Mouse (Mus musculus) embryonic facial prominence, embryonic 11.5 days (tissue): Measurements from ENCODE around the gene Tbc1d23. TPM values are rescaled to one million over a fixed set of nuclear protein-coding genes. Genes with fewer than 3 reads are reported as not detected.
"Not testable (repeated sequence)": the region's sequence is repeated elsewhere in the genome, so short reads cannot be mapped to it uniquely, and the experiment has no call there.

ENCODE experiments used
- ATAC-seq: fragments of 200-750 bp; cut with Nextera tagmentation; replicated peaks from 2 replicates; pipeline ENCODE4 v1.8.0; 2017; ENCODE audit warnings: low read depth; ENCODE audit not compliant: insufficient number of reproducible peaks, low FRiP score, low TSS enrichment
- DNase-seq: peaks from one replicate; pipeline ENCODE4 v3.0.0-alpha.2; 2015; ENCODE audit warnings: low spot score
- H3K27ac ChIP-seq: fragments of 300-500 bp; sonication (generic); replicated peaks from 2 replicates; pipeline ENCODE4 v1.5.1; 2014; ENCODE audit warnings: mild to moderate bottlenecking, low read depth, low read length, control low read depth
- H3K27me3 ChIP-seq: fragments of 300-500 bp; sonication (generic); 2 replicates; pipeline ENCODE4 v1.6.1; 2014; ENCODE audit warnings: mild to moderate bottlenecking, low read length, moderate library complexity, mixed read lengths; ENCODE audit not compliant: control insufficient read depth, insufficient read depth
- H3K36me3 ChIP-seq: fragments of 300-500 bp; sonication (generic); replicated peaks from 2 replicates; pipeline ENCODE4 v1.6.1; 2014; ENCODE audit warnings: low read depth, mild to moderate bottlenecking, low read length, moderate library complexity, mixed read lengths; ENCODE audit not compliant: control insufficient read depth, insufficient read depth
- H3K4me1 ChIP-seq: fragments of 300-500 bp; sonication (generic); 2 replicates; pipeline ENCODE4 v1.6.1; 2014; ENCODE audit warnings: low read length, mixed read lengths; ENCODE audit not compliant: control insufficient read depth, insufficient read depth
- H3K4me2 ChIP-seq: fragments of 300-500 bp; sonication (generic); 2 replicates; pipeline ENCODE4 v1.6.1; 2014; ENCODE audit warnings: low read depth, mild to moderate bottlenecking, control low read depth, low read length, moderate library complexity
- H3K4me3 ChIP-seq: fragments of 300-500 bp; sonication (generic); 2 replicates; pipeline ENCODE4 v1.5.1; 2014; ENCODE audit warnings: low read depth, low read length, control low read depth
- H3K9ac ChIP-seq: fragments of 300-500 bp; sonication (generic); replicated peaks from 2 replicates; pipeline ENCODE4 v1.6.1; 2014; ENCODE audit warnings: mild to moderate bottlenecking, control low read depth, low read length
- H3K9me3 ChIP-seq: fragments of 300-500 bp; sonication (generic); replicated peaks from 2 replicates; pipeline ENCODE4 v1.6.1; 2016; ENCODE audit warnings: mild to moderate bottlenecking, low read length, inconsistent platforms, mixed read lengths; ENCODE audit not compliant: control insufficient read depth
- WGBS: fragments of 180-500 bp; shearing (Covaris S2); extraction: QIAGEN DNeasy Blood & Tissue Kit; methylation state at CpG from one replicate; pipeline ENCODE4 v1.1.7; 2014; 5-methylcytosine and 5-hydroxymethylcytosine counted together
- polyA plus RNA-seq: library from polyadenylated mRNA; unstranded; fragments of >200 nt; fragmentation: Nextera tagmentation; extraction: Ambion mirVana; gene quantifications from 2 replicates; pipeline ENCODE4 v1.2.1, GENCODE M21; 2014

Gene Tbc1d23
- polyA plus RNA-seq, 1 experiment from 2014 or later = 25.9 TPM

DNA sequence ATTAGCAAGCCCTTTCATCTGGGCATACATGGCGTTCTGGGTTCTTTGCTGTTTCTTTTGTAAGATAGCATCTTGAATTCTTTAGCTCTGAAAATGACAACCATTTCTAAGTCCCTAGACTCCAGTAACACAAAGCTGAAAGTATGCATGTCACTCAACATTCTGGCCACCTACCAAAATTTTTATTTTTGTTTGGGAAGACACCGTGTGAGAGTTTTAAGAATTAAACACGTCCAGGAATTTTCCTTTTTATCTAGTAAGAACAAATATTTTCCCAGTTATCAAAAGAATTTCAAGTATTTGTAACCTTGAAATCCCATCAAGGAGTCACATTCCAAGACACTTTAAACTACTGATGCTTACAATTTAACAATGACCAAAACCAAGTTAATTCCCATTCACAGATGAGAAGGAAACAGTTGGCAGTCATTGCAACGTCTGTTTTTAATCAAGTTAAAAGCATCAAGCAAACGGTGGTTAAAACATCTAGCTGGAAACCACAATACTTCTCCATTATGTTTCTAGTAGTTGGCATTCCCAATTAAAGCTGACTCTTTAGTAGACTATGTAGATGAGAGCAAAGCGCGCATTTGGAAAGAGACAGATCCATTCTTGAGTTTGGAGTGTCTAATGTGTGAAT lies 4.7 kb upstream of the Tbc1d23 start:
- H3K4me1 ChIP-seq = no peaks in the 10 kb centered on the region
- 48% methylated on average over 7 of the region's 7 CpGs for WGBS
- no peak overlapping the region for H3K9ac ChIP-seq
- H3K4me3 ChIP-seq = no peak overlapping the region
- no peaks in the 10 kb centered on the region for H3K27me3 ChIP-seq
- no peak overlapping the region for H3K4me2 ChIP-seq
- no peaks in the 10 kb centered on the region for H3K36me3 ChIP-seq
- DNase-seq = peak; percentile 15
- H3K27ac ChIP-seq = no peak overlapping the region
- ATAC-seq = no peak
- no peaks in the 10 kb centered on the region for H3K9me3 ChIP-seq

- H3K9ac ChIP-seq, H3K4me3 ChIP-seq, H3K4me1 ChIP-seq, H3K9me3 ChIP-seq, DNase-seq, H3K36me3 ChIP-seq, H3K27ac ChIP-seq, ATAC-seq, H3K4me2 ChIP-seq, H3K27me3 ChIP-seq: not testable (repeated sequence)
- WGBS = 72% methylated on average over 4 of the region's 5 CpGs
Observed at GRCm38 (mm10) chr16:57231937-57232310, 620 bp upstream of the Tbc1d23 start.

DNA sequence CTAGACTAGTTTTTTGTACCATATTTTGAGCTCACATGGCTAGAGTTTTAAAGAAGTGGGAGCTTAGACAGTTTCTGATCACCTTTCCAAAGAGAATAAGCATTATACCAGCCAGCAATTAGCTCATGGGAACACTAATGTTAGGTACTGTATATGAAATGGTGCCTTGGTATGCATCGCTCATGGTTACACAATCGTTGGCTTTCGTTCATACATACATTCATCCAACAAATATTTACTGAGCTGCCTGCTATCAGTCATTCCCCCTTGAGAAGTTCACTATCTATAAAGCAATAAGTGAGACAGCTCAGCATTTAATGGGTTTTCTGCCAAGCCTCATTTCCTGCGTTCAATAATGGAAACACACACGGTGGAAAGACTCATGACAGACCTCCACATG lies 4.9 kb downstream of the Tbc1d23 start:
- DNase-seq = no peak
- H3K9me3 ChIP-seq = no peaks in the 10 kb centered on the region
- H3K4me2 ChIP-seq = no peak overlapping the region
- no peaks in the 10 kb centered on the region for H3K27me3 ChIP-seq
- H3K9ac ChIP-seq = no peak overlapping the region
- H3K4me1 ChIP-seq = no peaks in the 10 kb centered on the region
- H3K27ac ChIP-seq = no peak overlapping the region
- H3K36me3 ChIP-seq = no peaks in the 10 kb centered on the region
- H3K4me3 ChIP-seq = no peak overlapping the region
- no peak for ATAC-seq
- WGBS = 93% methylated on average over 5 of the region's 5 CpGs

- H3K36me3 ChIP-seq = no peaks in the 10 kb centered on the region
- no peak for ATAC-seq
- no peak overlapping the region for H3K4me2 ChIP-seq
- H3K4me3 ChIP-seq = no peak overlapping the region
- no peak for DNase-seq
- H3K9me3 ChIP-seq = no peaks in the 10 kb centered on the region
- no peak overlapping the region for H3K9ac ChIP-seq
- no peak overlapping the region for H3K27ac ChIP-seq
- WGBS = 94% methylated on average over 6 of the region's 6 CpGs
- H3K4me1 ChIP-seq = no peaks in the 10 kb centered on the region
- no peaks in the 10 kb centered on the region for H3K27me3 ChIP-seq
Observed at GRCm38 (mm10) chr16:57220361-57220760, 10.9 kb downstream of the Tbc1d23 start.

DNA sequence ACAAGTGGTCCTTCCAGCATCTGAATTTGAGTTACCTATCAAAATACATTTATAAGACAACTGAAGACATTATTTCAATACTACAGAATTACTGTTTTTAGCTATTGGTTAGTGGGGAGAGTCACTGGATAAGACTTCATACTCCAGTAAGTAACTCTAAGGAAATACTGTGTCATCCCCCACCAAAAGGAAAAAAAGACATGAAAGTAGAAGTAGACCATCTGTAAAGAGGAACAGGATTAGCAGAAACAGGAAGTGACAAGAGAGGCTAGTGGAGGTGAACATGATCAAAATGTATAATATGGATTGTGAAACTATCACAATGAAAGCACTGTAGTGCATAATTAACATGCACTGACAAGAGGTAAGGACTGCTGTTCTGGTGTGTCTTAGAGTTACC lies 15.3 kb downstream of the Tbc1d23 start:
- Histone ChIP-seq H3K27me3 (no peaks in the 10 kb centered on the region), H3K36me3 (no peaks in the 10 kb centered on the region), H3K4me3 (no peak overlapping the region), H3K9me3 (no peaks in the 10 kb centered on the region), H3K4me1 (no peaks in the 10 kb centered on the region), H3K4me2 (no peak overlapping the region), H3K9ac (no peak overlapping the region), H3K27ac (no peak overlapping the region)
- ATAC-seq (no peak), DNase-seq (no peak)

DNA sequence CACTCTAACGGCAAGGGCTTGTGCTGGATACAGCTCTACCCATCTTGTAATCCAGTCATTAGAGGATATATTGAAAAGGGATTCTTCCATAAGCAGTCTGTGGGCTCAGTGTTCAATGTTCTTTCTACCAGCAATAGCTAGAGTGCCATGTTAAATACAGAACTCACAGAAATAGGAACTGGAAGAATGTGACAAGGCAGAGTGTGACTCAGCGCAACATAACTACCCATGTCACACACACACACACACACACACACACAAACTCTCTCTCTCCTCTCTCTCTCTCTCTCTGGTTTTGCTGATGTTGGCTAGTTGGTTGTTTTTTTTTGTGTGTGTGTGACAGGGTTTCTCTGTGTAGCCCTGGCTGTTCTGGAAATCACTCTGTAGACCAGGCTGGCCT lies 20.3 kb downstream of the Tbc1d23 start:
- H3K4me1 ChIP-seq = no peaks in the 10 kb centered on the region
- H3K9ac ChIP-seq = no peak overlapping the region
- no peak overlapping the region for H3K4me3 ChIP-seq
- DNase-seq = no peak
- no peak overlapping the region for H3K4me2 ChIP-seq
- WGBS = 86% methylated on average over 2 of the region's 2 CpGs
- no peaks in the 10 kb centered on the region for H3K36me3 ChIP-seq
- no peak for ATAC-seq
- H3K27me3 ChIP-seq = no peaks in the 10 kb centered on the region
- no peak overlapping the region for H3K27ac ChIP-seq
- H3K9me3 ChIP-seq = no peaks in the 10 kb centered on the region

DNA sequence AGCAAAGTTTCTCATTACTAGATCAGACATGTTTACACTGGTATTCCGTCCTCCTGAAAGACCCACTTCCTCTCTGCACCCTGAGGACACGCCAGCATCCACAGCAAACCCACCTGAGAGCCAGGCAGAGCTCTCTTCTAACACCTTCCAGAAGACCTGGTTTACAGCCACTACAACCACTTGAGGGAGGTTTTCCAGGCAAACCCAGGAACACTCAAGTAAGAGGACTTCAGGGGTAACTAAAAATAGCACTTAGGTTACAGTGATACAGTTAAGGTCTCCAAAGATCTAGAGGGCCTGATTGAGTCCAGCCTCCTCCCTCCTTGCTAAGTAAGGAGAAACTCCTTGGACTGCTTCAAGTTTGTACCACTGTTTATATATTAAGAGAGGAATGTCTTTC lies 23.0 kb downstream of the Tbc1d23 start:
- DNase-seq (no peak), ATAC-seq (no peak)
- no peak overlapping the region for H3K4me3 ChIP-seq
- no peaks in the 10 kb centered on the region for H3K36me3 ChIP-seq
- H3K9ac ChIP-seq = no peak overlapping the region
- H3K4me2 ChIP-seq = no peak overlapping the region
- no peaks in the 10 kb centered on the region for H3K4me1 ChIP-seq
- 75% methylated on average over 2 of the region's 2 CpGs for WGBS
- H3K27me3 ChIP-seq = no peaks in the 10 kb centered on the region
- no peaks in the 10 kb centered on the region for H3K9me3 ChIP-seq
- no peak overlapping the region for H3K27ac ChIP-seq

DNA sequence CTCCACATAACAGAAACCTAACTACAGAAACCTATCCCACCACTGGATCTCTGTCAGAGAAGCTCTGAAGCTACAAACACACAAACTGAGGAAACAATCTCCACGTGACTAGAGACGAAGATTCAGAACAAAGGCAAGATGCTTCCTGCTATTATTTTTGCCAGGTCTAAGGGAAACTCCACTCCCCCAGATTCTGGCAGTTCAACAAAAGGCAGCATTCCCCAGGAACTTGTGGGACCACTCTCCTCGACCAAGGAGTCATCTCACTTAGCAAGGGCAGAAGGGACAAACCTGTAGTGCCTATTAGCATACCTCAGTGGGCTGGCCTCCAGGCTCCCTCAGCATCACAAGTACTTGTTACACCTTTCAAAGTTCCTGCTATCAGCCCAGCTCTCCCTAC lies 34.0 kb downstream of the Tbc1d23 start:
- Histone ChIP-seq H3K4me1 (no peaks in the 10 kb centered on the region), H3K9ac (no peak overlapping the region), H3K4me2 (no peak overlapping the region), H3K27me3 (no peaks in the 10 kb centered on the region), H3K27ac (no peak overlapping the region), H3K4me3 (no peak overlapping the region), H3K36me3 (no peaks in the 10 kb centered on the region; the same call in 1 of the 2 replicates), H3K9me3 (no peaks in the 10 kb centered on the region)
- DNase-seq (no peak), ATAC-seq (no peak)
- WGBS = 73% methylated on average over 3 of the region's 3 CpGs
